Mouse (Mus musculus): Measurements from ENCODE around the gene Pdp2. TPM values are rescaled to one million over a fixed set of nuclear protein-coding genes. Genes with fewer than 3 reads are reported as not detected.

Pdp2 gene
- 12.2 and 15.2 TPM in 2 replicates for polyA plus RNA-seq (2015; fragmentation: Nextera tagmentation; extraction: Ambion mirVana)

DNA sequence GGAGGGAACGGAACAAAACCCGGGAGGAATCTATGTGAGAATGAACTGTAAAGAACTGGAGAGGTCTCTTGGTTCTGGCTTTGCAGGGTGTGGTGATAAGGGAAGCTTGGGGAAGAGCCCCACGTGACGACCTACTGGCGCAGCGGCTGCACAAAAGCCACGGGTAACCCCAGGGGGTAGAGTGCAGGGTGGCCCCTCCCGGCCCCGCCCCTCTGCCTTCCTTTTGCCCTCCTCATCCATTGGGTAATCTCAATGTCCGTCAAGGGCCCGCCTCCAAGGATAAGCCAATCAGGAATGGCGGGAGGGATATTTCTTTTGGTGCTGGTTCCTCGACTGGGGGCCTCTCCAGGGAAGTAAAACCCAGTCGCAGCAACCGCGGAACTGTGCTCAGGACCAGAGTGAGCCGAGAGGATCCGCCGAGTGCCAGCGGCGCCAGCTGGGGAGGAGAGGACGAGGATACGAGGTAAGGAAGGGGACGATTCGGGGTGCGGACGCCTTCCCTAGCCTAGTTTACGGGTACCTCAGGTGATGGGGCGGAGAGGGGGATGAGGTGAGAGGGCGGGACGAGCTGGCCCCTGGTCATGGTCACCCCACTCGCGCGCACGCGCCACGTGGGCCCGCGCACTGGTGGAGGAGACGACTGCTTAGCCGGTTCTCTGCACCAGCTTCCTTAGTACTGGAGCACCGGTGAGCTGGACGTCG is at the start of gene Pdp2:
Pdp2 (plus strand) TSS at position 319 of the 702 bp plus-strand sequence.
- peaks cover 25% of the 10 kb centered on the region for H3K36me3 ChIP-seq (ENCODE audit: control insufficient read depth, insufficient read depth)
- peak; percentile 98 for ATAC-seq
- H3K9me3 ChIP-seq (ENCODE audit: control insufficient read depth), result no peaks in the 10 kb centered on the region
- H3K27me3 ChIP-seq (replicated peaks; ENCODE audit: control insufficient read depth, insufficient read depth, low read length), result no peaks in the 10 kb centered on the region
- peak within 1 kb of the TSS; percentile 69 for H3K4me3 ChIP-seq (ENCODE audit: low read depth, low read length)
- peak within 1 kb of the TSS; percentile 81 for H3K27ac ChIP-seq (ENCODE audit: low read depth, low read length)
- WGBS, result under 1% methylated on average over 44 of the region's 44 CpGs
- peak within 1 kb of the TSS; percentile 40 for H3K9ac ChIP-seq (ENCODE audit: low read depth, low read length)
- peak within 1 kb of the TSS; percentile 80 for H3K4me2 ChIP-seq (replicated peaks; ENCODE audit: low read depth)
- no peaks in the 10 kb centered on the region; the same call in 1 of the 2 replicates for H3K4me1 ChIP-seq (replicated peaks; ENCODE audit: control insufficient read depth, insufficient read depth, low read length)
- TF ChIP-seq CTCF (IDR thresholded peaks at IDR 0.05; ENCODE audit: low read depth), result no peak

DNA sequence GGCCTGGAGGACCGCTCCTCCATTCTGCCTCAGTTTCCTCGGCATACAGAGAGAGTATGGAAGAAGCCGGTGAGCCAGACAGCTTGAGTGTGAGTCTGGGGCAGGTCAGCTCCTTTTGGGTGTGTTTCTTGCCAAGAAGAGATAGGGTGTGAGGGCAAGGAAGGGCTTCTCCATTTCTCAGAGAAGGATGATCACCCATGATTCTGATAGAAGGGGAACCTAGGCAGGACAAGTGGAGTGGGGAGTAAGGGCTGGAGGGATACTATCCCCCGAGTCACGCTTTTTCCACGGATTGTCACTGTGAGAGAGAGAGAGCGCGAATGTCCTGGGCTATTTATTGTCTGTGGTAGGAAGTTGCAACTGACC is 49.8 kb upstream of the Pdp2 start:
- peak overlapping the region; percentile 93 for H3K4me2 ChIP-seq (replicated peaks; ENCODE audit: low read depth)
- H3K27ac ChIP-seq (ENCODE audit: low read depth, low read length), result no peak overlapping the region
- peaks cover 36% of the 10 kb centered on the region for H3K27me3 ChIP-seq (replicated peaks; ENCODE audit: control insufficient read depth, insufficient read depth, low read length)
- H3K9me3 ChIP-seq (ENCODE audit: control insufficient read depth), result no peaks in the 10 kb centered on the region
- no peaks in the 10 kb centered on the region for H3K36me3 ChIP-seq (ENCODE audit: control insufficient read depth, insufficient read depth)
- H3K4me3 ChIP-seq (ENCODE audit: low read depth, low read length), result peak overlapping the region; percentile 54
- 16% methylated on average over 8 of the region's 8 CpGs for WGBS
- no peak for TF ChIP-seq CTCF (IDR thresholded peaks at IDR 0.05; ENCODE audit: low read depth)
- ATAC-seq, result no peak
- no peak overlapping the region for H3K9ac ChIP-seq (ENCODE audit: low read depth, low read length)
- no peaks in the 10 kb centered on the region; the same call in 1 of the 2 replicates for H3K4me1 ChIP-seq (replicated peaks; ENCODE audit: control insufficient read depth, insufficient read depth, low read length)

DNA sequence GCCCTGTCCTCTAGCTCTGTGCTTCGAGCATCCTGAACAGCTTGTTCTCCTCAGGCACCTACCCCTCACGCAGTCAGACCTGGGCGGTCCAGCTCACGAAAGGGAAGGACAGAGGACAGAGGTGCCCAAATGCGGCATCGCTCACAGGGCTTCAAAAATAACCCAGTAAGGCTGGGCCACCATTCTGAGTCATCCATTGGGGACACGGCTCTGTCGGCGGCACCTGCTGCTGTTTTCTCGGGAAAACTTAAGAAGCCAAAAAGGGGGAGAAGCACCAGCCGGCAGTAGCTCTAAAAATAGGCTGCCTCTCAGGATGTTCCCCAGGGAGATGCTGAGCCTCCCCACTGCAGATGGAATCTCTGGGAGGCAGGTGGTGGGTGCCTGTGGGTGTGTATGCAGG is 49.1 kb upstream of the Pdp2 start:
- H3K4me2 ChIP-seq (replicated peaks; ENCODE audit: low read depth), result no peak overlapping the region
- peaks cover 36% of the 10 kb centered on the region for H3K27me3 ChIP-seq (replicated peaks; ENCODE audit: control insufficient read depth, insufficient read depth, low read length)
- 21% methylated on average over 11 of the region's 11 CpGs for WGBS
- H3K27ac ChIP-seq (ENCODE audit: low read depth, low read length), result no peak overlapping the region
- no peak for ATAC-seq
- H3K9me3 ChIP-seq (ENCODE audit: control insufficient read depth), result no peaks in the 10 kb centered on the region
- TF ChIP-seq CTCF (IDR thresholded peaks at IDR 0.05; ENCODE audit: low read depth), result no peak
- no peaks in the 10 kb centered on the region; the same call in 1 of the 2 replicates for H3K4me1 ChIP-seq (replicated peaks; ENCODE audit: control insufficient read depth, insufficient read depth, low read length)
- H3K9ac ChIP-seq (ENCODE audit: low read depth, low read length), result no peak overlapping the region
- no peaks in the 10 kb centered on the region for H3K36me3 ChIP-seq (ENCODE audit: control insufficient read depth, insufficient read depth)
- H3K4me3 ChIP-seq (ENCODE audit: low read depth, low read length), result no peak overlapping the region

DNA sequence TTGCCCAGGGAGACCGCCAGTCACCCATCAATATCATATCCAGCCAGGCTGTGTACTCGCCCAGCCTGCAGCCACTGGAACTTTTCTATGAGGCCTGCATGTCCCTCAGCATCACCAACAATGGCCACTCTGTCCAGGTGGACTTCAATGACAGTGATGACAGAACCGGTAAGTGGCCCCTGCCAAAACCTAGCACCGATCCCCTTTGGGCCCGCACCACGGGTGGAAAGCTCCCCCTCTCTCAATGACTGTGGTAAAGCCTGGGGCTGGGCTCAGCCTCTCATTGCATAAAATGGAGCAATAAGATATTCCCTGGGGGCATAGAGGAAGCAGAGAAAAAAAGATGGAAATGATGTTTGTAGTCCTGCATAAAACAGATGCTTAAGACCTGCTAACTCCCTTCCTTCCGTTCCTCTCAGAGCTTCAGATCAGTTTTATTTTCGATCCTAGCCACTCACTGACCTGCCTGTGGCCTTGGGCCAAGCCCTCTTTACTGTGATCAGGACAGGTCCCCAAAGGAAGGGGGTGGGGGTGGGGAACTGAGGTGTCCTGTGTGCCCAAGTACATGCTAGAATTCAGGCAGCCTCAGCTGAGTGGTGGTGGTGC is 47.7 kb upstream of the Pdp2 start:
- no peak for ATAC-seq
- H3K36me3 ChIP-seq (ENCODE audit: control insufficient read depth, insufficient read depth), result no peaks in the 10 kb centered on the region
- no peak overlapping the region for H3K4me2 ChIP-seq (replicated peaks; ENCODE audit: low read depth)
- peaks cover 32% of the 10 kb centered on the region for H3K27me3 ChIP-seq (replicated peaks; ENCODE audit: control insufficient read depth, insufficient read depth, low read length)
- no peak for TF ChIP-seq CTCF (IDR thresholded peaks at IDR 0.05; ENCODE audit: low read depth)
- no peak overlapping the region for H3K4me3 ChIP-seq (ENCODE audit: low read depth, low read length)
- H3K9ac ChIP-seq (ENCODE audit: low read depth, low read length), result no peak overlapping the region
- WGBS, result 77% methylated on average over 8 of the region's 8 CpGs
- H3K27ac ChIP-seq (ENCODE audit: low read depth, low read length), result no peak overlapping the region
- H3K4me1 ChIP-seq (replicated peaks; ENCODE audit: control insufficient read depth, insufficient read depth, low read length), result no peaks in the 10 kb centered on the region; the same call in 1 of the 2 replicates
- H3K9me3 ChIP-seq (ENCODE audit: control insufficient read depth), result no peaks in the 10 kb centered on the region

DNA sequence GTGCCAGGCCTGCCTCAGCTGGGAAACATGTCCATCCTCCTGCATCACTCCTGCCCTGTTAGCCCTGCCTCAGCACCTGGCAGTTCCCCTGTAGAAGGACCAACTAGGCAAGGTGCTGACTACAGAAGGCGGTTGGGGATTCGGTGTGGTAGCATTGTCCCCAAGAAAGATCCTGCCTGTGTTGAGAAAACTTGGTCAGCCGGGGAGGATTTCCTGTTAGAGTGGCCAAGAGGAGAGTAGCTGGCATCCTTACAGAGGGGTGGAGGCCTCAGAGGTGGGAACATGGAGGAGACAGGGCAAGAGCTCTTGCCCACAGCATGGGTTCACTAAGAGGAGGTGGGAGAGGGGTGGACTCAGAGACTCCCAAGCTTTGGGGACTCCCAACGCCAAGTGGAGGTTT is 36.1 kb upstream of the Pdp2 start:
- Histone ChIP-seq H3K9ac (ENCODE audit: low read depth, low read length) (no peak overlapping the region), H3K4me2 (replicated peaks; ENCODE audit: low read depth) (no peak overlapping the region), H3K4me3 (ENCODE audit: low read depth, low read length) (no peak overlapping the region), H3K36me3 (ENCODE audit: control insufficient read depth, insufficient read depth) (no peaks in the 10 kb centered on the region), H3K4me1 (replicated peaks; ENCODE audit: control insufficient read depth, insufficient read depth, low read length) (no peaks in the 10 kb centered on the region), H3K27me3 (replicated peaks; ENCODE audit: control insufficient read depth, insufficient read depth, low read length) (no peaks in the 10 kb centered on the region; the same call in 1 of the 2 replicates), H3K9me3 (ENCODE audit: control insufficient read depth) (no peaks in the 10 kb centered on the region), H3K27ac (ENCODE audit: low read depth, low read length) (no peak overlapping the region)
- ATAC-seq, result no peak
- 83% methylated on average over 4 of the region's 4 CpGs for WGBS
- no peak for TF ChIP-seq CTCF (IDR thresholded peaks at IDR 0.05; ENCODE audit: low read depth)

DNA sequence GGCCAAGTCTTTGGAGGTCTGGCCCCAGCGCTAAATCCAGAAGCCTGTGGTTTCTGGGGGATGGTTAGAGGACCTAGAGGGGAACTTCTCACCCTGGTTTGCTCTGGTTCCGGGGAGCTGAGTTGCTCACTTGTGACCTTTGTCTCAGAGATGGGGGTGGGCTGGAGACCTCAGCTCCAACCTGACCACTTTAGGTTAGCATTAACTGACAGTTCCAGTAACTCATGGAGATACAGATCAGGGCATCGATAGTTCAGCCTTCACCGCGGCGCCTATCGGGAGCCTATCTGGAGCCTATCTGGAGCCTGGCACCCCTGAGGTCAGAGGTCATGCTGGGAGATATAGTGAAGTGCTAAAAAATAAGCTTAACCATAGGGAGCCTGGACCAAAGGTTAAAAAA is 34.0 kb upstream of the Pdp2 start:
- H3K27ac ChIP-seq (ENCODE audit: low read depth, low read length), result no peak overlapping the region
- H3K4me1 ChIP-seq (replicated peaks; ENCODE audit: control insufficient read depth, insufficient read depth, low read length), result no peaks in the 10 kb centered on the region
- no peaks in the 10 kb centered on the region for H3K9me3 ChIP-seq (ENCODE audit: control insufficient read depth)
- H3K9ac ChIP-seq (ENCODE audit: low read depth, low read length), result no peak overlapping the region
- WGBS, result 48% methylated on average over 7 of the region's 7 CpGs
- no peak overlapping the region for H3K4me3 ChIP-seq (ENCODE audit: low read depth, low read length)
- H3K27me3 ChIP-seq (replicated peaks; ENCODE audit: control insufficient read depth, insufficient read depth, low read length), result no peaks in the 10 kb centered on the region; the same call in 1 of the 2 replicates
- TF ChIP-seq CTCF (IDR thresholded peaks at IDR 0.05; ENCODE audit: low read depth), result no peak
- no peak for ATAC-seq
- H3K4me2 ChIP-seq (replicated peaks; ENCODE audit: low read depth), result no peak overlapping the region
- H3K36me3 ChIP-seq (ENCODE audit: control insufficient read depth, insufficient read depth), result no peaks in the 10 kb centered on the region

Measured in intestine, postnatal 0 days (tissue).